32 mouse cellular contexts compared by ENCODE assay signal in genomic region chr2:68005711-68006110, GRCm38 (mm10).
DNase-seq lines count a peak whose midpoint lies in the region; ATAC-seq and TF ChIP-seq lines count a peak whose summit lies in the region.
"Had no signal": no experiment of that assay in that cellular context is flagged by ENCODE, and none has a peak within 500 bp of the region (broad histone marks: within the 10 kb centered on the region; RNA-seq: fewer than 3 reads in every experiment).

No protein-coding gene starts in this region.

- H3K27ac ChIP-seq in midbrain, postnatal 0 days (ENCODE audit: low read depth, low read length), result no peak overlapping the region
- H3K27ac ChIP-seq: embryonic facial prominence, embryonic 10.5 days; embryonic facial prominence, embryonic 15.5 days; heart, adult 2 months; hindbrain, embryonic 13.5 days; limb, embryonic 12.5 days; liver, embryonic 15.5 days; midbrain, embryonic 10.5 days; neural tube, embryonic 13.5 days had no signal

- DNase-seq in frontal cortex, postnatal 10 days (ENCODE audit: low spot score in 2 of 2), result no peak
- peak; percentile 19 to 68 for DNase-seq in left cerebral cortex, adult 9 months (ENCODE audit: low spot score in 2 of 2)
- no peak for DNase-seq in left cerebral cortex, postnatal 36 days (ENCODE audit: low spot score in 2 of 2)
- peak; percentile 87 for DNase-seq in brain, adult 2 months (ENCODE audit: low read depth, low spot score)
- peak; percentile 13 to 33 for DNase-seq in frontal cortex, postnatal 36 days (ENCODE audit: low spot score in 2 of 2)
- DNase-seq in midbrain, postnatal 0 days (ENCODE audit: low spot score), result no peak
- DNase-seq: adrenal gland, adult 2 months; adrenal gland, postnatal 36 days; B cell, adult 2 months; cerebellum, adult 8-10 months; cerebellum, postnatal 25 days; gastrocnemius, postnatal 36 days; heart, adult 2 months; heart, postnatal 4 days; kidney, adult 9 months; kidney, postnatal 10 days; lung, embryonic 14.5 days; lung, postnatal 14 days; right cerebral cortex, postnatal 4 days; thymus, postnatal 4 days had no signal

- H3K4me2 ChIP-seq in midbrain, postnatal 0 days (ENCODE audit: low read depth, low read length, poor library complexity, severe bottlenecking), result no peak overlapping the region
- H3K4me2 ChIP-seq: embryonic facial prominence, embryonic 15.5 days; heart, embryonic 12.5 days; hindbrain, embryonic 13.5 days; limb, embryonic 12.5 days; liver, embryonic 15.5 days; lung, embryonic 14.5 days; neural tube, embryonic 13.5 days had no signal

- peak; percentile 74 for ATAC-seq in frontal cortex, adult (ENCODE audit: low TSS enrichment)
- no peak for ATAC-seq in midbrain, postnatal 0 days (ENCODE audit: low FRiP score)
- ATAC-seq: activated CD4-positive, CD25-positive, alpha-beta regulatory T cell, adult 4 months; intestine, postnatal 0 days; midbrain, embryonic 16.5 days had no signal

- no peak overlapping the region for H3K4me3 ChIP-seq in midbrain, postnatal 0 days (ENCODE audit: low read depth, low read length)
- H3K4me3 ChIP-seq: embryonic facial prominence, embryonic 10.5 days; embryonic facial prominence, embryonic 15.5 days; heart, adult 2 months; heart, embryonic 12.5 days; hindbrain, embryonic 13.5 days; limb, embryonic 12.5 days; liver, embryonic 15.5 days; midbrain, embryonic 10.5 days; neural tube, embryonic 13.5 days had no signal

- no peaks in the 10 kb centered on the region for H3K9me3 ChIP-seq in midbrain, postnatal 0 days (ENCODE audit: low read length)
- H3K9me3 ChIP-seq: embryonic facial prominence, embryonic 10.5 days; embryonic facial prominence, embryonic 15.5 days; heart, embryonic 12.5 days; hindbrain, embryonic 13.5 days; limb, embryonic 12.5 days; liver, embryonic 15.5 days; midbrain, embryonic 10.5 days; neural tube, embryonic 13.5 days had no signal

- H3K4me1 ChIP-seq in midbrain, postnatal 0 days (ENCODE audit: insufficient read depth, low read length), result no peaks in the 10 kb centered on the region
- H3K4me1 ChIP-seq: embryonic facial prominence, embryonic 10.5 days; embryonic facial prominence, embryonic 15.5 days; heart, embryonic 12.5 days; hindbrain, embryonic 13.5 days; limb, embryonic 12.5 days; liver, embryonic 15.5 days; midbrain, embryonic 10.5 days; neural tube, embryonic 13.5 days had no signal

- H3K9ac ChIP-seq in midbrain, postnatal 0 days (replicated peaks; ENCODE audit: low read length, poor library complexity, severe bottlenecking), result no peak overlapping the region
- H3K9ac ChIP-seq: embryonic facial prominence, embryonic 15.5 days; heart, embryonic 12.5 days; hindbrain, embryonic 13.5 days; limb, embryonic 12.5 days; liver, embryonic 15.5 days; lung, embryonic 14.5 days; neural tube, embryonic 13.5 days had no signal

- no peaks in the 10 kb centered on the region for H3K27me3 ChIP-seq in midbrain, postnatal 0 days (ENCODE audit: insufficient read depth, low read length)
- H3K27me3 ChIP-seq: embryonic facial prominence, embryonic 15.5 days; heart, embryonic 12.5 days; hindbrain, embryonic 13.5 days; limb, embryonic 12.5 days; liver, embryonic 15.5 days; neural tube, embryonic 13.5 days had no signal

- TF ChIP-seq CTCF in midbrain, postnatal 0 days (IDR thresholded peaks at IDR 0.05), result no peak

- WGBS in midbrain, postnatal 0 days, result 67% methylated on average over 7 of the region's 7 CpGs

- no peaks in the 10 kb centered on the region for H3K36me3 ChIP-seq in midbrain, postnatal 0 days (ENCODE audit: insufficient read depth, low read length)
- H3K36me3 ChIP-seq: embryonic facial prominence, embryonic 10.5 days; embryonic facial prominence, embryonic 15.5 days; heart, embryonic 12.5 days; hindbrain, embryonic 13.5 days; limb, embryonic 12.5 days; liver, embryonic 15.5 days; midbrain, embryonic 10.5 days; neural tube, embryonic 13.5 days had no signal

- intact Hi-C loops in left cerebral cortex, postnatal 36 days (cut with DNase I), result no loop called here

Comparison
In these comparisons a context has a peak if more than half of its experiments do, and no peak if none do; other contexts are left out.
1. DNase-seq: peak in left cerebral cortex, adult 9 months (2 of 2), brain, adult 2 months (single experiment) and frontal cortex, postnatal 36 days (2 of 2); none in frontal cortex, postnatal 10 days (0 of 2), left cerebral cortex, postnatal 36 days (0 of 2) and midbrain, postnatal 0 days (single experiment).